Mouse (Mus musculus) retina, adult 2 months (tissue): ENCODE results near the gene Stxbp5.

Source experiments
- DNase-seq: peaks from one replicate; pipeline ENCODE4 v3.0.0-alpha.2; 2012; ENCODE audit warnings: low read depth, low spot score

Stxbp5 gene

GRCm38 (mm10) chr10:9754893-9755541 lies 145.9 kb downstream of the Stxbp5 start:
- DNase-seq, result peak; percentile 16

GRCm38 (mm10) chr10:9733861-9734260 lies 167.0 kb downstream of the Stxbp5 start:
- no peak for DNase-seq

- DNase-seq, result no peak
These were observed 168.7 kb downstream of the Stxbp5 start for GRCm38 (mm10) chr10:9732065-9732749.

GRCm38 (mm10) chr10:9722519-9723303 lies 178.2 kb downstream of the Stxbp5 start:
- DNase-seq, result no peak

- DNase-seq, result no peak
These were observed 180.9 kb downstream of the Stxbp5 start for GRCm38 (mm10) chr10:9720027-9720426.

- no peak for DNase-seq
These were observed 182.8 kb downstream of the Stxbp5 start for GRCm38 (mm10) chr10:9718086-9718485.
